Comparison of ENCODE assay signal across 28 mouse cellular contexts in genomic region chr12:34481702-34482101, GRCm38 (mm10).
"Had no signal": no experiment of that assay in that cellular context is flagged by ENCODE, and none has a peak within 500 bp of the region (broad histone marks: within the 10 kb centered on the region; RNA-seq: fewer than 3 reads in every experiment).

No protein-coding gene starts in this region.

- H3K36me3 ChIP-seq: heart, embryonic 13.5 days; heart, embryonic 15.5 days; hindbrain, embryonic 10.5 days; hindbrain, embryonic 12.5 days; intestine, embryonic 15.5 days; limb, embryonic 13.5 days; limb, embryonic 15.5 days; liver, embryonic 12.5 days had no signal

- DNase-seq: gastrocnemius, postnatal 14 days; gastrocnemius, postnatal 36 days; heart, adult 11 months; heart, adult 2 months; heart, postnatal 14 days; heart, postnatal 4 days; kidney, adult 18-20 months; kidney, adult 8-10 months; kidney, postnatal 10 days; kidney, postnatal 25 days; kidney, postnatal 4 days; layer of hippocampus, postnatal 36 days; left cerebral cortex, postnatal 4 days had no signal

- H3K27ac ChIP-seq: heart, adult 2 months; heart, embryonic 13.5 days; heart, embryonic 15.5 days; hindbrain, embryonic 10.5 days; hindbrain, embryonic 12.5 days; hindbrain, embryonic 14.5 days; intestine, embryonic 15.5 days; layer of hippocampus, adult 2 months; limb, embryonic 13.5 days; limb, embryonic 15.5 days; liver, embryonic 12.5 days; liver, embryonic 14.5 days had no signal

- H3K27me3 ChIP-seq: heart, embryonic 13.5 days; heart, embryonic 15.5 days; hindbrain, embryonic 12.5 days; intestine, embryonic 15.5 days; limb, embryonic 13.5 days; limb, embryonic 15.5 days; liver, embryonic 12.5 days had no signal

- H3K4me2 ChIP-seq: heart, embryonic 11.5 days; heart, embryonic 13.5 days; heart, embryonic 15.5 days; hindbrain, embryonic 12.5 days; hindbrain, embryonic 14.5 days; intestine, embryonic 15.5 days; limb, embryonic 13.5 days; limb, embryonic 15.5 days; liver, embryonic 12.5 days had no signal

- H3K4me1 ChIP-seq: hindbrain, embryonic 10.5 days; hindbrain, embryonic 12.5 days; intestine, embryonic 15.5 days; limb, embryonic 13.5 days; limb, embryonic 15.5 days; liver, embryonic 12.5 days had no signal

- H3K9ac ChIP-seq: heart, embryonic 13.5 days; heart, embryonic 15.5 days; hindbrain, embryonic 12.5 days; hindbrain, embryonic 14.5 days; intestine, embryonic 15.5 days; limb, embryonic 13.5 days; limb, embryonic 15.5 days; liver, embryonic 12.5 days; liver, embryonic 14.5 days had no signal

- H3K4me3 ChIP-seq: heart, adult 2 months; heart, embryonic 13.5 days; heart, embryonic 15.5 days; hindbrain, embryonic 10.5 days; hindbrain, embryonic 12.5 days; intestine, embryonic 15.5 days; layer of hippocampus, adult 2 months; limb, embryonic 13.5 days; limb, embryonic 15.5 days; liver, embryonic 12.5 days had no signal

- H3K9me3 ChIP-seq: heart, embryonic 13.5 days; heart, embryonic 15.5 days; hindbrain, embryonic 10.5 days; hindbrain, embryonic 12.5 days; intestine, embryonic 15.5 days; limb, embryonic 13.5 days; limb, embryonic 15.5 days; liver, embryonic 12.5 days had no signal

- ATAC-seq: hindbrain, embryonic 16.5 days; inflammation-experienced regulatory T-cells, adult 6 months; intestine, embryonic 15.5 days; intestine, postnatal 0 days; liver, embryonic 12.5 days had no signal
